Mouse (Mus musculus) olfactory bulb, adult 2 months (tissue): ENCODE results near the gene Odf4. TPM values are rescaled to one million over a fixed set of nuclear protein-coding genes. Genes with fewer than 3 reads are reported as not detected.

Experiments used
- H3K27ac ChIP-seq: fragments of 200-500 bp; 2 replicates; pipeline ENCODE4 v1.5.1; 2012; ENCODE audit warnings: low read depth, low read length; ENCODE audit not compliant: insufficient read depth
- H3K4me1 ChIP-seq: fragments of 200-500 bp; 2 replicates; pipeline ENCODE4 v1.6.1; 2012; ENCODE audit warnings: low read length; ENCODE audit not compliant: control insufficient read depth, insufficient read depth
- H3K4me3 ChIP-seq: fragments of 200-500 bp; 2 replicates; pipeline ENCODE4 v1.5.1; 2012; ENCODE audit warnings: mild to moderate bottlenecking, low read depth, low read length, moderate library complexity; ENCODE audit not compliant: insufficient read depth
- CTCF ChIP-seq: fragments of 200-500 bp; IDR thresholded peaks from 2 replicates; pipeline ENCODE4 v1.5.1; 2012; ENCODE audit warnings: low read depth, mild to moderate bottlenecking, low read length, moderate library complexity; ENCODE audit not compliant: insufficient read depth
- POLR2A ChIP-seq: fragments of 200-500 bp; IDR thresholded peaks from 2 replicates; pipeline ENCODE4 v1.6.1; 2012; ENCODE audit warnings: mild to moderate bottlenecking, low read depth, low read length, moderate library complexity; ENCODE audit not compliant: insufficient read depth
- WGBS: fragments of 180-500 bp; shearing (Covaris S2); methylation state at CpG from one replicate; pipeline ENCODE4 v1.1.7; 2018; 5-methylcytosine and 5-hydroxymethylcytosine counted together
- polyA plus RNA-seq: library from polyadenylated mRNA; stranded (reverse); fragments of >200 nt; gene quantifications from 2 replicates; pipeline ENCODE4 v1.2.4, GENCODE M21; 2012; ENCODE audit warnings: low replicate concordance; ENCODE audit not compliant: missing spikeins, insufficient read depth, insufficient read length

Gene Odf4
- polyA plus RNA-seq, 1 experiment: not detected

DNA sequence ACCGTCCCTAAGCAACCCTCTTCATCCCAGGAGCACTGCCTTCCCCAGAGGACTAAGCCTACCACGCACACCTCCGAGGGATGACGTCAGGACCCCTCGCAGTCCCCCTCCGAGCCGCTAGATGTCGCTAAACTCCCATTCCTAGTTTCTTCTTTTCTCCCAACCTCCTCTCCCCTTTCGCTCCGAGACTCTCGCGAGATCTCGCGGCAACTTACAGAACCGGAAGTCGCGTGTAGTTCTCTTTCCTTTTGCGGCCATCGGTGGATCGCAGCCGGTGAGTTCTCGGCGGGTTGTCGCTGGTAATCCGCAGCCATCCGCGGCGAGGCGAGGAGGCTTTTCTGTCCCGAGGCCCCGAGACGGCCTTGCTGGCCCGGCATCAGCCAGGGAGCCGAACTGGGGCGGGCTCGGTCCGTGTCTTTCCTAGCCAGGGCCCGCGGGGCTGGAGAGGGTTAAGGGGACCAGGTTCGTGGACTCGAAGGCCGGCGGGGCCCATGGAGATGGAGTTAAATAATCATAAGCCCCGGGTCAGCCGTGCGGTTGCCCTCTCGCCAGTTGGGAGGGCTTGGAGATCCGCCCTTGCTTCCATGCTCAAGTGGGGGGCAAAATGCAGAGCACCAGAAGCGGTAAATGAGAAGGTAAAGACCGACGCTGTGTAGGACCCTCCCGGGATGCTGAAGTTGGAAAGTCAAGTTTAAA, 25.4 kb downstream of the Odf4 start, which contains the start of gene Rpl26:
TSS of gene Rpl26 (plus strand) at position 233 of the 696 bp plus-strand sequence.
- Histone ChIP-seq H3K4me1 (peaks cover 5% of the 10 kb centered on the region), H3K27ac (peak within 1 kb of the TSS; percentile 43), H3K4me3 (peak within 1 kb of the TSS; percentile 93)
- WGBS: under 1% methylated on average over 52 of the region's 52 CpGs
- TF ChIP-seq CTCF (peak; percentile 75), POLR2A (peak; percentile 78)

DNA sequence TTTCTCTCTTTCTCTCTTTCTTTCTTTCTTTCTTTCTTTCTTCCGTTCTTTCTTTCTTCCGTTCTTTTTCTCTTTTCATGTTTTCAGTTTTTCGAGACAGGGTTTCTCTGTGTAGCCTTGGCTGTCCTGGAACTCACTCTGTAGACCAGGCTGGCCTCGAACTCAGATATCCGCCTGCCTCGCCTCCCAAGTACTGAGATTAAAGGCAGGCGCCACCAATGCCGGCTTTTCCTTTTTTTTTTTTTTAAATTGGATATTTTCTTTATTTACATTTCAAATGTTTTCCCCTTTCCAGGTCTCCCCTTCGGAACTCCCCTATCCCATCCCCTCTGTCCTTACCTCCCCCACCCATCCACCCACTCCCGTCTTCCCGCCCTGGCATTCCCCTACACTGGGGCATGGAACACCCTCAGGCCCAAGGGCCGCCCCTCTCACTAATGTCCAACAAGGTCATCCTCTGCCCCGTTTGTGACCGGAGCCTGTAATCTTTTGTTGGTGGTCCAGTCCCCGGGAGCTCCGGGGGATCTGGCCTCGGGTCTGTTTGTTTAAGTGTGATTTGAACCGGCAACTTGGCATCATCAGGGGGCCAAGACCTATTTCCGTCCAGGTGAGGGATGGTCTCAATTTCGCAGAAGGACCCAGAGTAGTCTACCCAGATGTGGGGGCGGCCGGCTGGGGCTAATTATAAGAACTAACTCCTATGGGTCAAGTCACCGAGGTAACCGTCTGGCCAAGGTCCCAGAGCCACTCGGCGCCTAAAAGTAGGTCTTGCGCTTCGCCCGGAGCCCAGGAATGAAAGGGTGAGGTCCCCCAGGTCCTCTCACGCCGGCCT, 26.1 kb downstream of the Odf4 start:
- peaks cover 5% of the 10 kb centered on the region for H3K4me1 ChIP-seq
- no peak overlapping the region for H3K27ac ChIP-seq
- no peak for TF ChIP-seq POLR2A
- TF ChIP-seq CTCF: no peak
- WGBS: 24% methylated on average over 31 of the region's 31 CpGs
- peak overlapping the region; percentile 40 for H3K4me3 ChIP-seq

DNA sequence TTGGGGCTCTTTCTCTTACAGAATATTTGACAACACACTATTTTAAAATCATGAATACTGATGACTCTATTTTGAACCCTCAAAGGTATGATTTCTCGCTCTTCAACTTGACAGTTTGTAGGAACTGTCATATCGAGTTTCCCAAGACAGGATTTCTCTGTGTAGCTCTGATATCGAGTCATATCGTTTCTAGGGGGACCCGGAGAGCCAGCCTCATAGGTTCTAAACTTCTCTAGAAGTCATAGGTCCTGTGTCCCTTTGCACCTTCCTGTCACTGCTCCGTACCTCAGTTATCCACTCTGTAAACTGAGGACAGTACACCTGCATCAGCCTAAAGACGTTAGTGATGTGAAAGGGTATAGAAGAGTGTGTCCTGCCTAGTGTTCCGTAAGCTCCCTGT, 27.1 kb downstream of the Odf4 start:
- Histone ChIP-seq H3K27ac (no peak overlapping the region), H3K4me3 (no peak overlapping the region), H3K4me1 (peaks cover 5% of the 10 kb centered on the region)
- TF ChIP-seq CTCF (no peak), POLR2A (no peak)
- WGBS: 88% methylated on average over 8 of the region's 8 CpGs

DNA sequence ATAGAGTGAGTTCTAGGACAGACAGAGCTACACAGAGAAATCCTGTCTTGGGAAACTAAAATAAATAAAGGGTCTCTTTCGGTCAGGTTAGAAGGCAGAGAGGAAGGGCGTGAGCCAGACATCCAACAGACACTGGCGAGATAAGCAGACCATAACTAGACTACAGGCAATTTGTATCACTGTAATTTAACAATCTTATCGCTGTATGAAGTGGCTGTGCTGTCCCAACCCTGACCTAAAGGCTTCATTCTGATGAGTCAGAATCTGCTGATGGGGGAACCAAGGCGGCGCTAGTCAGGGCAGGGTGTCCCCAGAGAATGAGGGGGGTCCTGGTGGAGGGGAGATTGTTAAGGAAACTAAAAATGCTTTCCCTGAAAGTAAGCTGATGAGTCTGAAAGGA, 28.1 kb downstream of the Odf4 start:
- Histone ChIP-seq H3K27ac (no peak overlapping the region), H3K4me1 (peaks cover 5% of the 10 kb centered on the region), H3K4me3 (no peak overlapping the region)
- TF ChIP-seq POLR2A (no peak), CTCF (no peak)
- WGBS: 89% methylated on average over 6 of the region's 6 CpGs

DNA sequence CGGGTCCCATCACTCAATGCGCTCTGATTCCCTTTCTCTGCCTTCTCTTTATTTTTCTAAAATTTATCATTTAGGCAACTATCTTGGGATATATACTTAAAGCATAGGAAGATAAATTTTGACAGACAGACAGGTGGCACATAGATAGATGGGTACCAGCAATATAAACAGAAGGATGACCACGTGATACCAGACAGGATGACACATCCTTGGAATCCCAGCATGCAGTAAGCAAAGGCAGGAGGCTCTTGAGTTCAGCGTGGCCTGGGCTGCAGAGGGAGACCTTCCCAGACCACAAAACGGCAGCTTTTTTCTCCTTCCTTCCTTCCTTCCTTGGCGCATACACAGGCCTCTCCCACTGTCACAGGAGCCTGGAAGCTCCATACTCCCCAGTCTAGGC, 29.0 kb downstream of the Odf4 start:
- no peak overlapping the region for H3K27ac ChIP-seq
- peaks cover 5% of the 10 kb centered on the region for H3K4me1 ChIP-seq
- TF ChIP-seq POLR2A: no peak
- TF ChIP-seq CTCF: no peak
- 77% methylated on average over 6 of the region's 6 CpGs for WGBS
- no peak overlapping the region for H3K4me3 ChIP-seq

- 44% methylated on average over 4 of the region's 4 CpGs for WGBS
- no peak for TF ChIP-seq POLR2A
- TF ChIP-seq CTCF: no peak
These were observed 29.8 kb downstream of the Odf4 start for GRCm38 (mm10) chr11:68897120-68897519.

GRCm38 (mm10) chr11:68896247-68896646, 30.6 kb downstream of the Odf4 start:
- TF ChIP-seq CTCF (no peak), POLR2A (no peak)
- WGBS: 93% methylated on average over 5 of the region's 5 CpGs
- no peak overlapping the region for H3K4me3 ChIP-seq
- no peak overlapping the region for H3K27ac ChIP-seq
- H3K4me1 ChIP-seq: peaks cover 5% of the 10 kb centered on the region

More at GRCm38 (mm10) chr11:68897120-68897519, 29.8 kb downstream of the Odf4 start:
- H3K27ac ChIP-seq: no peak overlapping the region
- H3K4me1 ChIP-seq: peaks cover 5% of the 10 kb centered on the region
- no peak overlapping the region for H3K4me3 ChIP-seq

DNA sequence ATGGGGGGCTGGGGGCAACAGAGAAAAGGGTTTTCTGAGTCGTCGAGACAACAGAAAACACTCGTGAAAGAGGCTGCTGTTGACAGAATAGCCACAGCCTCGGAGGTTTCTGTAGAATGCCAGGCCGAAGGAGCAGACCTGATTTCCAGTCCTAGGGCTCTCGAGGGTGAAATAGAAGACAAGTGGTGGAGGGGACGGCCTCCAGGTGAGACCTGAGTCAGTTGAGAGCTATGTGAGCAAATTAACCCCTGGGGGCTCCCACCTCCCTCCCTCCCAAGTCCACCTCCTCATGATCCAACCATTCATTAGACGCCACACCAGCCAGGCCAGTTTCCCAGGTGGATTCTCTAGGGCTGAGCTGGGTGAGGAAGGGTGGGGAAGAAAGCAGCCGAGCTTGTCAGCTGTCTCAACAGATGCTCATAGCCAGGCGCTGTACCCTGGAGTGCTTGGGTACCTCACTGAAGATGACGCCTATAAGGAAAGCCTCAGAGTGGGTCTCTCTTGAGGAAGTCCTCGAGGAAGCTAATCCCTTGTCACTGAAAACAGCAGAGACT, 32.9 kb downstream of the Odf4 start:
- no peaks in the 10 kb centered on the region for H3K4me1 ChIP-seq
- TF ChIP-seq POLR2A (no peak), CTCF (no peak)
- WGBS: 77% methylated on average over 12 of the region's 12 CpGs
- no peak overlapping the region for H3K4me3 ChIP-seq
- no peak overlapping the region for H3K27ac ChIP-seq
